Mouse (Mus musculus) limb, embryonic 12.5 days (tissue): Measurements from ENCODE around the gene Htr7. TPM values are rescaled to one million over a fixed set of nuclear protein-coding genes. Genes with fewer than 3 reads are reported as not detected.
A peak's percentile ranks its signal among the peaks of the same experiment; 100 is the strongest.

Source experiments
- ATAC-seq: fragments of 200-750 bp; cut with Nextera tagmentation; 2 replicates; pipeline ENCODE4 v1.8.0; 2017; ENCODE audit warnings: low read depth, moderate TSS enrichment; ENCODE audit not compliant: insufficient number of reproducible peaks, insufficient read depth, low FRiP score, low TSS enrichment
- H3K27ac ChIP-seq: fragments of 300-500 bp; sonication (generic); 2 replicates; pipeline ENCODE4 v1.5.1; 2016; ENCODE audit warnings: mild to moderate bottlenecking, moderate library complexity
- H3K27me3 ChIP-seq: fragments of 300-500 bp; sonication (generic); 2 replicates; pipeline ENCODE4 v1.6.1; 2016; ENCODE audit warnings: mild to moderate bottlenecking, moderate library complexity
- H3K36me3 ChIP-seq: fragments of 300-500 bp; sonication (generic); 2 replicates; pipeline ENCODE4 v1.6.1; 2016; ENCODE audit warnings: mild to moderate bottlenecking, moderate library complexity
- H3K4me1 ChIP-seq: fragments of 300-500 bp; sonication (generic); replicated peaks from 2 replicates; pipeline ENCODE4 v1.6.1; 2016
- H3K4me2 ChIP-seq: fragments of 300-500 bp; sonication (generic); 2 replicates; pipeline ENCODE4 v1.6.1; 2016; ENCODE audit warnings: mild to moderate bottlenecking, moderate library complexity
- H3K4me3 ChIP-seq: fragments of 300-500 bp; sonication (generic); replicated peaks from 2 replicates; pipeline ENCODE4 v1.5.1; 2016; ENCODE audit warnings: mild to moderate bottlenecking
- H3K9ac ChIP-seq: fragments of 300-500 bp; sonication (generic); replicated peaks from 2 replicates; pipeline ENCODE4 v1.6.1; 2016; ENCODE audit warnings: mild to moderate bottlenecking, moderate library complexity
- H3K9me3 ChIP-seq: fragments of 300-500 bp; sonication (generic); 2 replicates; pipeline ENCODE4 v1.6.1; 2016; ENCODE audit warnings: mild to moderate bottlenecking, moderate library complexity
- WGBS: fragments of 180-500 bp; shearing (Covaris S2); methylation state at CpG from one replicate; pipeline ENCODE4 v1.1.7; 2016; 5-methylcytosine and 5-hydroxymethylcytosine counted together
- polyA plus RNA-seq: library from polyadenylated mRNA; unstranded; fragments of >200 nt; fragmentation: Nextera tagmentation; extraction: Ambion mirVana; gene quantifications from 2 replicates; pipeline ENCODE4 v1.2.1, GENCODE M21; 2016

Gene Htr7
- polyA plus RNA-seq, 1 experiment from 2014 or later, result 0.10 TPM

GRCm38 (mm10) chr19:36046046-36046445 lies 11.3 kb downstream of the Htr7 start:
- H3K4me2 ChIP-seq, result no peak overlapping the region
- no peaks in the 10 kb centered on the region for H3K9me3 ChIP-seq
- H3K27me3 ChIP-seq, result no peaks in the 10 kb centered on the region
- H3K4me1 ChIP-seq, result no peaks in the 10 kb centered on the region
- H3K27ac ChIP-seq, result no peak overlapping the region
- H3K9ac ChIP-seq, result no peak overlapping the region
- no peak for ATAC-seq
- H3K36me3 ChIP-seq, result no peaks in the 10 kb centered on the region
- WGBS, result 85% methylated on average over 7 of the region's 7 CpGs
- no peak overlapping the region for H3K4me3 ChIP-seq

DNA sequence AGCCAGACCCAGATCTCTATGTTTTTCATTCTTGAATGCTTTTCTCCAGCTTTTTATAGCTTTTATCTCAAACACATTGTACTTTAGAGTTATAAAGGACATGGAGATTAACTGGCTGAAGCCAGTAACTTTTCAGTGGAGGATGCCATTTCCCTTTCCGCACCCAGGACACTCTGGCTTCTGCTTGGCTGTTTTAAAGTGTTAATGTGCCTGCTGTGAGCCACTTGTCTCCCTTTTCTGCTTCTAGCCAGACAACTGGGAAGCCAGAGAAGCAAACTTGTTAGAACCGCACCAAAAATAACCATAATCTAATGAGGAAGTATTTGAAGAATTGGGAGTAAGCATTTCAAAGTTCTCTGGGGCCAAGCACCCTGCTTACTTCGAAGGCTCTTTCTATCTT lies 42.5 kb downstream of the Htr7 start:
- H3K9ac ChIP-seq, result no peak overlapping the region
- 21% methylated on average over 3 of the region's 3 CpGs for WGBS
- no peaks in the 10 kb centered on the region for H3K9me3 ChIP-seq
- H3K4me3 ChIP-seq, result no peak overlapping the region
- H3K36me3 ChIP-seq, result no peaks in the 10 kb centered on the region
- H3K4me1 ChIP-seq, result no peaks in the 10 kb centered on the region
- H3K27ac ChIP-seq, result no peak overlapping the region
- H3K27me3 ChIP-seq, result no peaks in the 10 kb centered on the region
- H3K4me2 ChIP-seq, result no peak overlapping the region
- no peak for ATAC-seq

DNA sequence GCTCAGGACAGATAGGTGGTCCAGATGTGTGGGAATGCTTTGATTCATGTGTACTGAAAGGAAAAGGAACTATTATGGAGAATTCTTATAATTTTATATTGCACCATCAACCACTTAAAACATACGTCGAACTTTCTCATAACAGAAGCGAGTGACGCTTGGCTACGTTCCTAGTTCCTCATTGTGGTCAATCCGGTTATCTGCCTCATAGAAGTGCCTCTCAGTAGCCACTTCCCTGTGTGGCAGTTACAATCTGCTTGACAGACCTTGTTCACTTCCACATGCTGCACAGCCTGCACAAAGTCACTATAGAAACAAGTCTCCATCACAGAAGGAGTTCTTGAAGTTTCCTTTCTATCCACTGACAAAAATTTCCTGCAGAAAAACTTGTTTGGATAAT lies 51.0 kb downstream of the Htr7 start:
- no peaks in the 10 kb centered on the region for H3K9me3 ChIP-seq

DNA sequence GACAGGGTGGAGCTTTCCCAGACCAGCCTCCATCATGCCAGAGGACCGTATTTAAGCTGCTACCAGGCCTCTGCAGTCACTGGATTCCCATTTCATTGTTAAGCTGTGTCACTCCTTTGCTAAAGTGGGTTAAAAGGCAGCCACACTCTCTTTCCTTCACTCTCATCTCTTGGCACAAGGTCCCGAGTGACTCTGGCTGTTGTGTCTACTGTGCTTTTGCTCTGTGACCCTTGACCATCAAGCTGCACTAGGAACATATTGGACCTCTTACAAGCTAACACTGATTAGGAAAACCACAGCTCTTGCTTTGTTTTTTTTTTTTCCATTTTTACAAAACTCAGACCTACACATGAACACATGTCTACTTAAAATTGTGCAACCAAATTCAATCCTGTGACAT lies 52.3 kb downstream of the Htr7 start:
- no peaks in the 10 kb centered on the region for H3K27me3 ChIP-seq
- no peak overlapping the region for H3K4me3 ChIP-seq
- no peaks in the 10 kb centered on the region for H3K9me3 ChIP-seq
- no peak overlapping the region for H3K4me2 ChIP-seq
- ATAC-seq, result no peak
- 49% methylated on average over 2 of the region's 2 CpGs for WGBS
- H3K4me1 ChIP-seq, result peaks cover 8% of the 10 kb centered on the region; the same call in 1 of the 2 replicates
- H3K27ac ChIP-seq, result no peak overlapping the region
- no peaks in the 10 kb centered on the region for H3K36me3 ChIP-seq
- no peak overlapping the region for H3K9ac ChIP-seq

More for the DNA sequence above, 51.0 kb downstream of the Htr7 start:
- Histone ChIP-seq H3K36me3 (no peaks in the 10 kb centered on the region), H3K4me1 (peaks cover 8% of the 10 kb centered on the region; the same call in 1 of the 2 replicates), H3K9ac (no peak overlapping the region), H3K27ac (no peak overlapping the region), H3K4me3 (no peak overlapping the region), H3K27me3 (no peaks in the 10 kb centered on the region), H3K4me2 (no peak overlapping the region)
- 91% methylated on average over 6 of the region's 6 CpGs for WGBS
- no peak for ATAC-seq

DNA sequence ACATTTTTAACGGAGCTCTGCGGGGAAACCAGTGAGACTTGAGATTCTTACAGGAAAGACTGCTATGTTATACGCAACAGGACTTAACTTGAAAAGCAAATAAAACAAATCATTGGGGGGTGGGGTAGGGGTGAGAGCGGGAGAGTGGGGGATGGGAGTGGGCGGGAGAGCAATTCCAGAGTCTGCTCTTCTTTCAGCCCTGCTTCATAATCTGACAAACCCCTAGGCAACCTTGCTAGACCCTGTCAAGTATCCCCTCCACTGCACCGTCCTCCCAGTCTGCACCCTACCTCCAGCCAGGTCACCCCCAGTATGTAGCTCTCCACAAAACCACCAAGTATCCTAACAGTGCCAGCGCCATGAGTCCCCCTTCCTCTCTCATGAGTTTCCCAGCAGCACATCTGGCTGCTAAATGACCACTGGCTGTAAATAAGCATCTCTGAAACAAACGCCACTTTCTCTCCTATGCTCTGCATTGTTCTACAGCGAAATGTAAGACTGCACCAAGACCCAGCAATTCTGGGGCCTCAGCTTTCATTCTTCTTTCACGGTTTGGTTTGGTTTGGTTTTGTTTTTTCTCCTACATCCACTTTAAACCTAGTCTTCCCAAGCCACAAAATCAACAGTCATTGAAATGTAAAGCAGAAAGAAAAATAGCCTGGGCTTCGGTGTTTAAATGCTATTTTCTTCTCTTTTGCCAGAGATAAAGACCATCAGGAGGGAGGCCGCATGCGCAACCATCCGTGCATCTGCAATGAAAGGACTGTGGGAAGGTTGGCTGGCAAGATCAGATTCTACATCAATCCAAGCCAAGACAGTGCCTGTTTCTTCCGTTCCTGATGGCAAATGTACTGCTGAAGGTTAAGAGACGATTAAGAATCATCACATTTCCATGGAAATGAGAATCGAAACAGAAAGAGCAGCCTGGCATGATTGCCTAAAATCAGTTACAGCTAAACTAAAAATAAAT lies 54.5 kb downstream of the Htr7 start:
- Histone ChIP-seq H3K27ac (no peak overlapping the region), H3K4me2 (peak overlapping the region; percentile 21)
- WGBS, result 54% methylated on average over 17 of the region's 17 CpGs

GRCm38 (mm10) chr19:36001512-36001911 lies 55.8 kb downstream of the Htr7 start:
- no peak for ATAC-seq
- Histone ChIP-seq H3K27me3 (no peaks in the 10 kb centered on the region), H3K27ac (no peak overlapping the region), H3K4me2 (no peak overlapping the region), H3K9ac (no peak overlapping the region), H3K4me1 (peaks cover 8% of the 10 kb centered on the region; the same call in 1 of the 2 replicates), H3K9me3 (no peaks in the 10 kb centered on the region), H3K36me3 (no peaks in the 10 kb centered on the region), H3K4me3 (no peak overlapping the region)
- 32% methylated on average over 1 of the region's 1 CpGs for WGBS

More for the DNA sequence above, 54.5 kb downstream of the Htr7 start:
- peak; percentile 52 for ATAC-seq
- Histone ChIP-seq H3K36me3 (no peaks in the 10 kb centered on the region), H3K9ac (no peak overlapping the region), H3K4me3 (no peak overlapping the region), H3K9me3 (no peaks in the 10 kb centered on the region), H3K27me3 (no peaks in the 10 kb centered on the region), H3K4me1 (peaks cover 8% of the 10 kb centered on the region; the same call in 1 of the 2 replicates)

DNA sequence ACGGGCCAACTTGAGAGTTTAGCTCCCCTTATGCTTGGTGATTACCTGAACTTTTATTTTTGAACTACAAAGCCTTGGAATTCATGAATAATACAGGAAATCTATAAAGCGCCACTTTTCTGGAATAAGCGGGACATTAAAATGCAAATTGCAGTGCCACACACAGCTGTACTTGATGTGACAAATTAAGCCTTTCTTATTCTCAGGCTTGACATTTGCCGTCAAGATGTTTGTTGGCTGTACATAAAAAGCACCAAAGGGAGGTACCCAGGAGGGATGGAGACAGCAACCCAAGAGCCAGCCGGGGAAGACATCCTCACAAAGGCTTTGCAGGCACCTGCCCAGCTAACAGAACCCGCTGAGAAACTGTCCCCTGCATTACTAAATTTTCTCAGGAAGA lies 56.4 kb downstream of the Htr7 start:
- H3K9me3 ChIP-seq, result no peaks in the 10 kb centered on the region
- no peak overlapping the region for H3K4me2 ChIP-seq
- H3K4me1 ChIP-seq, result peaks cover 8% of the 10 kb centered on the region; the same call in 1 of the 2 replicates
- no peak overlapping the region for H3K27ac ChIP-seq
- H3K27me3 ChIP-seq, result no peaks in the 10 kb centered on the region
- ATAC-seq, result no peak
- no peaks in the 10 kb centered on the region for H3K36me3 ChIP-seq
- H3K9ac ChIP-seq, result no peak overlapping the region
- 78% methylated on average over 6 of the region's 6 CpGs for WGBS
- H3K4me3 ChIP-seq, result no peak overlapping the region

DNA sequence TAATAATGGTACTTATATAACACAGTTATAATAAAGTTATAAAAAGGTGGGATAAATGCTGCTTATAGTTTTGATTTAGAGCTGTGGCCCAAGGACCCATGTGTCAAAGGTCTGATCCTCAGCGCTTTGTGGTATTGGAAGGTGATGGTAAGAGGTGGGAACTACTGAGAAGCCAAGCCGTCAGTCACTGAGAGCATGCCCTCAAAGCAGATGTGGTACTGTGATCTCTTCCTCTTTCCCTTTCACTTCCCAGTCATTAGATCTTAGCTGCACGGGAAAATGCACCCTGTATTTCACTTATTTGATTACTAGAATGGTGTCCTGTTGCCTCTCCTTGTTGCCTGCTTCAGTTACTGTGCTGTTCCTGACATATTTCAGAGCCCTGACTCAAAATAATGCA lies 59.9 kb downstream of the Htr7 start:
- Histone ChIP-seq H3K27me3 (no peaks in the 10 kb centered on the region), H3K36me3 (no peaks in the 10 kb centered on the region), H3K4me1 (peaks cover 4% of the 10 kb centered on the region; the same call in 1 of the 2 replicates), H3K27ac (no peak overlapping the region), H3K4me3 (no peak overlapping the region), H3K9ac (no peak overlapping the region), H3K4me2 (no peak overlapping the region), H3K9me3 (no peaks in the 10 kb centered on the region)
- ATAC-seq, result no peak
- 61% methylated on average over 3 of the region's 3 CpGs for WGBS

DNA sequence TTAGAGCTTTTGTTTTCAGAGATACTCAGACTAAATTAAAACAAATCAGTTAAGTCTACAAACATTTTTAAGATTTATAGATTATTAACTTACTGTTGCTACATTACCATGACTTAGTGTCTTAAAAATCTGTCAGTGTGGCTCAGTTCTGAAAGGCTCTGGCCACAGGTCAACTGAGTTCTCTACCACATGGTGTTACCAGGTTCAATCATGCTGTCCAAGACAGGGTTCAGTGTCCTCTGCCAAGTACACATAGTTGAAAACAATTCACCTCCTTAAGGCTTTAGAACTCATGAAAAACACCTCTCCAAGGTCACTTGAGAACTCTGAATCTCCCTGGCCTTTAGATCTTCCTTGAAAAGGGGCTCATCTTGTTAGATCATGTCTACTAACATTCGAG lies 69.8 kb downstream of the Htr7 start:
- no peaks in the 10 kb centered on the region for H3K36me3 ChIP-seq
- no peaks in the 10 kb centered on the region for H3K4me1 ChIP-seq
- no peak for ATAC-seq
- no peaks in the 10 kb centered on the region for H3K27me3 ChIP-seq
- no peaks in the 10 kb centered on the region for H3K9me3 ChIP-seq
- H3K4me2 ChIP-seq, result no peak overlapping the region
- no peak overlapping the region for H3K4me3 ChIP-seq
- H3K27ac ChIP-seq, result no peak overlapping the region
- H3K9ac ChIP-seq, result no peak overlapping the region
- WGBS, result 76% methylated on average over 1 of the region's 1 CpGs

DNA sequence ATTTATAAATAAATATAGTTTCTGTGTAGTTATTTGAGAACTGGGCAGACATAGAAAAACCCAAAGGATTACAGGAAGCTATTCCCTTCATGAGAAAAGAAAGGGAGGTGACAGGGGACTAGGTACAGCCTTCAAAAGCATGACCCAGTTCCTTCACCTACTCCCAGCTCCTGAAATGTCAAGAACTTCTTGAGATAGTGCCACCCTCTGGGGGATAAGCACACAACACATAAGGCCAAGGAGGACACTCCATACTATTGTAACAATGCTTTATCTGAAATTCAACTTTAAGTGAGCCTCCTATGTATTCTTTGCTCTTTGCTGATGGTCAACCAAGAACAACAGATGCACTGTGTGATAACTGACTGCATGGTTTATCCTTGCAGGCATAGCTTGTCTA lies 82.6 kb downstream of the Htr7 start:
- Histone ChIP-seq H3K36me3 (no peaks in the 10 kb centered on the region), H3K27ac (no peak overlapping the region), H3K4me1 (no peaks in the 10 kb centered on the region), H3K9me3 (no peaks in the 10 kb centered on the region), H3K4me2 (no peak overlapping the region), H3K27me3 (no peaks in the 10 kb centered on the region), H3K4me3 (no peak overlapping the region), H3K9ac (no peak overlapping the region)
- ATAC-seq, result no peak

GRCm38 (mm10) chr19:35957656-35958055 lies 99.7 kb downstream of the Htr7 start:
- H3K9ac ChIP-seq, result no peak overlapping the region
- H3K36me3 ChIP-seq, result no peaks in the 10 kb centered on the region
- ATAC-seq, result no peak
- no peaks in the 10 kb centered on the region for H3K4me1 ChIP-seq
- H3K27ac ChIP-seq, result no peak overlapping the region
- H3K4me3 ChIP-seq, result no peak overlapping the region
- H3K9me3 ChIP-seq, result no peaks in the 10 kb centered on the region
- H3K4me2 ChIP-seq, result no peak overlapping the region
- 82% methylated on average over 5 of the region's 5 CpGs for WGBS
- H3K27me3 ChIP-seq, result no peaks in the 10 kb centered on the region

- no peaks in the 10 kb centered on the region for H3K27me3 ChIP-seq
- no peak overlapping the region for H3K27ac ChIP-seq
- no peak for ATAC-seq
- no peaks in the 10 kb centered on the region for H3K9me3 ChIP-seq
- H3K4me3 ChIP-seq, result no peak overlapping the region
- no peak overlapping the region for H3K4me2 ChIP-seq
- WGBS, result 86% methylated on average over 13 of the region's 13 CpGs
- H3K9ac ChIP-seq, result no peak overlapping the region
- H3K4me1 ChIP-seq, result no peaks in the 10 kb centered on the region
- H3K36me3 ChIP-seq, result no peaks in the 10 kb centered on the region
These were observed 101.6 kb downstream of the Htr7 start for GRCm38 (mm10) chr19:35955698-35956097.
